Mouse (Mus musculus): Measurements from ENCODE around the gene Prep.

- TF ChIP-seq CTCF (conservative IDR thresholded peaks at IDR 0.05; ENCODE audit: insufficient read depth, insufficient read length, low read depth, low read length) = no peak
- no peak for TF ChIP-seq POLR2A (IDR thresholded peaks at IDR 0.05; ENCODE audit: low read depth, low read length)
These were observed 106.9 kb downstream of the Prep start for GRCm38 (mm10) chr10:45173927-45174326.
